ENCODE assay signal across 9 mouse cellular contexts in the genomic region with DNA sequence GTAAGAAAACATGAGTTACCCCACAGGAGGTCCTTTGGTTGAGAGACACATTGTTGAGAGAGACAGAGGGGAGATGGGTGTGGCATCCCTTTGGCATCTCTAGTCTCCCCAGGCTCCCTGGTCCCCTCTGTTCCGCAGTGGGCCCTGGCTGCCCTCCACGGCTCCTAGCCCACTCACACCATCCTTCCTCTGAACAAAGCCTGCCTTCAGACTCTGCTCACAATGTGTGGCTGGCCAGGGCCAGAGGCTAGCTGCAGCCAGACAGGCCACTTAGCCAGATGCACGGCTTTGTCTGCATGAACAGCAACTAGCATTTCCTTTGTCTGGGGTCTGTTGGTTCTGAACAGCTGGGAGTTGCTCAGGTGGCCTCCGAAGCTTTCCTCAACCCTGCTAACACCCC.
DNase-seq lines count a peak whose midpoint lies in the region; ATAC-seq lines count a peak whose summit lies in the region.
"Had no signal": no experiment of that assay in that cellular context is flagged by ENCODE, and none has a peak within 500 bp of the region (broad histone marks: within the 10 kb centered on the region; RNA-seq: fewer than 3 reads in every experiment).

No protein-coding gene starts in this region.

- peak; percentile 54 for DNase-seq in gastrocnemius, postnatal 14 days
- DNase-seq in gastrocnemius, adult 18-20 months (ENCODE audit: low spot score), result no peak
- peak; percentile 68 for DNase-seq in Muller cell, postnatal 12 days (ENCODE audit: inconsistent ontology term)
- DNase-seq in cerebellum, postnatal 10 days, result peak; percentile 76 to 87
- DNase-seq in left cerebral cortex, adult 18-20 months (ENCODE audit: low spot score in 2 of 2), result peak; percentile 6 to 13
- no peak for DNase-seq in T-cell, adult 2 months (ENCODE audit: low spot score)
- no peak for DNase-seq in ovary, postnatal 36 days (ENCODE audit: low spot score)
- DNase-seq: thymus, postnatal 14 days had no signal

- ATAC-seq in erythroid progenitor cell, adult 5-6 weeks (replicated peaks; ENCODE audit: low FRiP score, poor library complexity, severe bottlenecking), result no peak

- intact Hi-C loops in gastrocnemius, postnatal 14 days (cut with DNase I; ENCODE audit: low total_unique reads), result no loop called here

Comparison
In these comparisons a context has a peak if more than half of its experiments do, and no peak if none do; other contexts are left out.
1. DNase-seq: peak in gastrocnemius, postnatal 14 days (single experiment), Muller cell, postnatal 12 days (single experiment), cerebellum, postnatal 10 days (2 of 2) and left cerebral cortex, adult 18-20 months (2 of 2); none in gastrocnemius, adult 18-20 months (single experiment), T-cell, adult 2 months (single experiment) and ovary, postnatal 36 days (single experiment).